Mouse (Mus musculus) G1E (cell line): Measurements from ENCODE around the gene Slc22a15.

Source experiments
- CTCF ChIP-seq: IDR thresholded peaks from 2 replicates; pipeline ENCODE4 v1.5.1; 2012; ENCODE audit warnings: low read depth, low read length, inconsistent platforms, mixed read lengths
- GATA1 ChIP-seq: IDR thresholded peaks from 2 replicates; pipeline ENCODE4 v1.6.1; 2012; ENCODE audit warnings: borderline replicate concordance, low read length, inconsistent platforms, mixed read lengths
- POLR2AphosphoS5 ChIP-seq: IDR thresholded peaks from 2 replicates; pipeline ENCODE4 v1.6.1; 2012; ENCODE audit warnings: low read depth, low read length, inconsistent platforms; ENCODE audit not compliant: insufficient replicate concordance
- TAL1 ChIP-seq: conservative IDR thresholded peaks from 2 replicates; pipeline ENCODE4 v1.6.1; 2012; ENCODE audit warnings: low read depth, low read length, inconsistent platforms, mixed read lengths

DNA sequence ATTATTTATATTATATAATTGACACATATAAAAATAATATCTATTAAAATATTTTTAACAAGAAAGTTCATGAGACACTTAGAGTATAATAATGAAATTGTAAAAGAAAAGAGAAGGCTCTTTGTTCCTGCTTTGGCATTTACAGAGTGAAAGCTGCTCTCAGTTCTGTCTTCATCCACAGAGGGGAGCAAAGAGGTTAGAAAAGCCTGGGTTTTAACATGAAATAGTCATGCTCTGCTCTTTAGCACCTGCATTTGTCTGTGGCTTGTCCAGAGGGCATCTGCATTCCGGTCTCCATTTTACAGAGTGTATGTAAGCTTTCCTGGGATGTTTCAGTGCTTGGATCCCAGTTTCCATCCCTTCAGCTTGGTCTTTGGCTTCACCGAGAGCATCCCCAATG, 28.3 kb upstream of the Slc22a15 start:
- no peak for TF ChIP-seq CTCF
- TF ChIP-seq GATA1, result no peak
- no peak for TF ChIP-seq TAL1
- no peak for TF ChIP-seq POLR2AphosphoS5
